Mouse (Mus musculus) layer of hippocampus, adult 2 months (tissue): ENCODE measurements around the gene Tapbp. TPM values are rescaled to one million over a fixed set of nuclear protein-coding genes. Genes with fewer than 3 reads are reported as not detected.
A peak's percentile ranks its signal among the peaks of the same experiment; 100 is the strongest.
"Not testable (repeated sequence)": the region's sequence is repeated elsewhere in the genome, so short reads cannot be mapped to it uniquely, and the experiment has no call there.

ENCODE experiments used
- DNase-seq, 2 experiments: peaks; one replicate each; pipeline ENCODE4 v3.0.0; 2022; ENCODE audit warnings: low spot score in 2 of 2
- H3K27ac ChIP-seq: fragments of 200-600 bp; 2 replicates; pipeline ENCODE4 v1.8.1; 2022
- H3K4me3 ChIP-seq: fragments of 200-600 bp; 2 replicates; pipeline ENCODE4 v1.8.1; 2022; ENCODE audit warnings: mild to moderate bottlenecking
- CTCF ChIP-seq: fragments of 200-600 bp; conservative IDR thresholded peaks from 2 replicates; pipeline ENCODE4 v1.8.1; 2022; ENCODE audit warnings: antibody characterized with exemption, mild to moderate bottlenecking, moderate library complexity
- total RNA-seq, 2 experiments: library from RNA; stranded (reverse); gene quantifications; 2 replicates each; pipeline ENCODE4 v1.2.3; 2021

The Tapbp gene
- total RNA-seq, 2 experiments from 2014 or later = 30.2 to 40.1 TPM

GRCm38 (mm10) chr17:33897114-33897794 is 18.4 kb upstream of the Tapbp start:
- Histone ChIP-seq H3K4me3 (no peak overlapping the region), H3K27ac (no peak overlapping the region)
- no peak for DNase-seq
- peak; percentile 74 for TF ChIP-seq CTCF

- DNase-seq, H3K4me3 ChIP-seq, H3K27ac ChIP-seq: not testable (repeated sequence)
Observed at GRCm38 (mm10) chr17:33898193-33898592, 17.5 kb upstream of the Tapbp start.

DNA sequence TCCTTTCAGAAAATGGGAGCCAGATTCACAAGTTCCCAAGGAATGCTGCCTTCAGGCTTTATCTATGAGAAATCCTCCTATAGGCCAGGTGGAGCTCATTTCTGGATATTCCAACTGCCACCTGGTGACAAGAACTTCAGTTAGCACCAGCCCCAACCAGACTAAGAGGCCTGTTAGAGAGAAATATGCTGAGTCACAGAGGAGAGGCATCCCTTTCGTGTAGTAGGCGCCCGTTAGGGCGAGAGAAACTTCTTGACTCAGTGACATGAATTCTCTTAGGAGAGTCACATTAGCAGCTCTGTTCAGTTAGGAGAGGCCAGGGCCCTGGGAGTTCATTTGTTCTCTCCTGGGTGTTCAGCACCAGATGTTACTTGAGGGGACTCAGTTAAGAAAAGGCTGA is 16.1 kb upstream of the Tapbp start:
- TF ChIP-seq CTCF = no peak
- Histone ChIP-seq H3K27ac (no peak overlapping the region), H3K4me3 (no peak overlapping the region)
- no peak for DNase-seq

DNA sequence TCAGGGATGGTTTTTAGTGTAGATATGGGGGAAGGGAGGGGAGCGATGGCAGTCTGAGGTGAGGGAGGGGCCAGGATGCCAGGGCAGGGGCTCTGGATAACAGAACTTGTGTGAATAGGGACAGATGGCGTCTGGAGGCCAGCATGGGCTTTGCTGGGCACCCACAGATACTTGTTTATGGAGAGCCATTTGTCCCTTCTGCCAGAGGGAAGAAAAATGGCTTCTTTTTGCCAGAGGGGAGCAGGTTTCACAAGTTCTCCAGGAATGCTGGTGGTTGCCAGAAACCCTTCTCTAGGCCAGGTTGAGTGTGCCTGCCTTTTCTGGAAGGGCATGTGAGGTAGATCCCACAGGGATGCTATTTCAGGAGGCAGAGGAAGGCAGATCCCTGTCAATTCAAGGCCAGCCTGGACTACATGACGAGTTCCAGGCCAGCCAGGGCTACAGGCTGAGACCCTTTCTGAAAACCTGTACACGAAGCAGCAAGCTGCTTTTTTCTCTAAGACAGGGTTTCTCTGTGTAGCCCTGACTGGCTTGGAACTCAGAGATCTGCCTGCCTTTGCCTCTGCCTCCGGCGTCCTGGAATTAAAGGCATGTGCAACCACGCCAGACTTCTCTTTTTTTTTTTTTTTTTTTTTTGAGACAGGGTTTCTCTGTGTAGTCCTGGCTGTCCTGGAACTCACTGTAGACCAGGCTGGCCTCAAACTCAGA is 15.3 kb upstream of the Tapbp start:
- TF ChIP-seq CTCF = no peak

DNA sequence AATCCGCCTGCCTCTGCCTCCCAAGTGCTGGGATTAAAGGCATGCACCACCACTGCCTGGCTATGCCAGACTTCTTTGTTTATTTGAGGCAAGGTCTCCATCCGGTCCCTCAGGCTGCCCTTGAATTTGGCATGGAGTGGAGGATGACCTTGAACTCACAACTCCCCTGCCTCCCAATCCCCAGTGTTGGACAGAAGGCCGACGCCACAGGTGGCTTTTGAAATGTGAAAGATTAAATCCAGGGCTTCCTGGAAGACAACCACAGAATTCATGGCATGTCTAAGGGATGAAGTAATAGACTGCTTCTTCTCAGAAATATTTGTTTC is 14.7 kb upstream of the Tapbp start:
- H3K4me3 ChIP-seq = no peak overlapping the region
- H3K27ac ChIP-seq = no peak overlapping the region
- DNase-seq = no peak
- TF ChIP-seq CTCF = no peak

More for the DNA sequence above, 15.3 kb upstream of the Tapbp start:
- Histone ChIP-seq H3K27ac (no peak overlapping the region), H3K4me3 (no peak overlapping the region)
- no peak for DNase-seq

- Histone ChIP-seq H3K4me3 (no peak overlapping the region), H3K27ac (no peak overlapping the region)
- no peak for TF ChIP-seq CTCF
- DNase-seq = no peak
Observed at GRCm38 (mm10) chr17:33901653-33902052, 14.0 kb upstream of the Tapbp start.

- DNase-seq = no peak
- no peak overlapping the region for H3K27ac ChIP-seq
- H3K4me3 ChIP-seq = no peak overlapping the region
- no peak for TF ChIP-seq CTCF
Observed at GRCm38 (mm10) chr17:33902079-33902478, 13.6 kb upstream of the Tapbp start.

DNA sequence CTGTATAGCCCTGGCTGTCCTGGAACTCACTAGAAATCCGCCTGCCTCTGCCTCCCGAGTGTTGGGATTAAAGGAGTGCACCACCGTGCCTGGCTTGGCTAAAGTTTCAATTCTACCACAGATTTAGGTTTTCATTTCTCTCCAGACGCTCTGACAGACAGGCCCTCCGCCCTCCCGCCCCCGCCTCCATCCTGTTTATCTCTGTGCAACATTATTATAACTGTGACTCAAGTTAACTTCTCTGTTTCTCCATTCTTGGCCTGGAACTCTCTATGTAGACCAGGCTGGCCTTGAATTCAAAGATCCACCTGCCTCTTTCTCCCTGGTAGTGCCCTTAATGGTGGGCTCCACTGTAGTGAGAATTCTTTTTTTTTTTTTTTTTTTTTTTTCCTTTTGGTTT is 13.2 kb upstream of the Tapbp start:
- TF ChIP-seq CTCF = no peak
- DNase-seq = no peak
- H3K4me3 ChIP-seq = no peak overlapping the region
- no peak overlapping the region for H3K27ac ChIP-seq

DNA sequence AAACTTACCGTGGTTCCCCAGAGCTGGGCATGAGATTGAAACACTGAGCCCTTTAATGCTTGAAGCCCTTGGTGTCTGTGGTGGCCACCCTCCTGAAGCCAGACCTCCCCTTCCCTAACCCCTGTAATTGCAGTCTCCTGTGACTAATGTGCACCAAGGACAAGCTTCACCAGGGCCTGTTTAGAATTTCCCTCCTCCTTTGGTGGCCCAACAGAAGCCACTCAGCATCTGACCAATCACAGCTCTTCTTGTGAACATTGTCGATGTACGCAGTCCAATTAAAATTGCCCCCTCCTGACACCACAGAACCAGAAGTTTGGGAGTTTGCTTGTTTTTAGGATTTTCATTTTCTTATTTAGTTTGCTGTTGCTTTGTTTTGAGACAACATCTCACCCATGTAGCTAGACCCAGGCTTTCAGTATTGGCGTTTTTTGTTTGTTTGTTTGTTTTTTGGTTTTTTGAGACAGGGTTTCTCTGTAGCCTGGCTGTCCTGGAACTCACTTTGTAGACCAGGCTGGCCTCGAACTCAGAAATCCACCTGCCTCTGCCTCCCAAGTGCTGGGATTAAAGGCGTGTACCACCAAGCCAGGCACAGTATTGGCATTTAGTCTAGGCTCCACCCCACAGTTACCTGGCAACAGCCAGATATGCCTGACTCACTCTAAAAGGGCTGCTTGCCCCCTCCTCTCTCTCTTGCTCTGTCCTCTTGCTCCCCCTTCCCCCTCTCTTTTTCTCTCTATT is 11.6 kb upstream of the Tapbp start:
- DNase-seq, H3K4me3 ChIP-seq, H3K27ac ChIP-seq: not testable (repeated sequence)

DNA sequence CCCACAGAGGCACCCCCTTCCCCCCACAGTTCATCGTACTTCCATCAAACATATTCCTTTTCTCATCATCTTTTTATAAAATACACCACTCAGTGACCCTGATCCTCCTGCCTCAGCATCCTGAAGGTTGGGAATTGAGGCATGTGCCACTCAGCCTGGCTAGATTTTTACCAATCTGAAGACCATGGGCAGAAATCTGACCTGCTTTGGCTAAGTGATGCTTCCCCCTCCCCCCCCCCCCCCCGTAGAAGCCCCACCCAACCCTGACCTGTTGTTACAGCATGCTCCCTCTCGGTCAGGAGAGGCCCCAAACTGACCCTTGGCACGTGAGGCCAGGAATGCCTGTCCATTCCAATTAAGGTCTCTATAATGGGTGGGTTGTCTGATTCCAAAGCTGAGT is 10.9 kb upstream of the Tapbp start, which contains the start of gene Platr17:
Platr17 (plus strand) TSS at position 301 of the 400 bp plus-strand sequence.
- not testable (repeated sequence) for H3K27ac ChIP-seq, DNase-seq, H3K4me3 ChIP-seq

DNA sequence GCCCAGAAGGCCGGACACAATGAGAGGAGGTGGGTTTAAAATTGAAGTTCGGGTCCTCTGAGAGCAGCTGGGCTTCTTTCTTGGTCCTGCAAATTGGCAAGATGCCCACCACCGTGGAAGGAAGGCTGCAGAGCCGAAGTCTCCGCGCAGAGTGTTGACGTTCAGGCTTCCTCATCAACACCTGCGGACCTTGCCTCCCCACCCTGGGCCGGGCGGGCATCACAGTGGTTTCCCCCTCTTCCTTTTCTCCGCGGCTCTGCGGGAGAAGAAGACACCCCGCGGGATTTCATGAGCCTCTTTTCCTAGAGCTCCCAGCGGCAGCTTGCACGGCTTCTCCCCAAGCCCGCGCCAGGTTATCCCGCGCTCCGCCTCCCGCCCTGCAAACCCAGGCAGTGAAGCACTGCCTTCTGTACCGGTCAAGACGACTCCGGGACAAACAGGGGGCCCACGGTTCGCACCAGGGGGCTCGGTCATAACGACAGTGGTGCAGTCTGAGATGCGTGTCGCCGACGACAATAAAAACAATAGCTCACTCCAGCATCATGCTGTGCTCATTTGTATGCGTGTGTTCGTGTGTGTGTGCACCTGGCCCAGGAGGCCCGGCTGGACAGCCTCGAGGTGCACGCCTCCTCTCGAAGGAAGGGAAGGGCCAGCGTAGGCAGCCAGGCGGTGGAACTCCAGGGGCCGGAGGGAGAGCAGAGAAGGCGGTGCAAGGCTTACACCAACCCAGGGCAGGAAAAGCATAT is 7.2 kb upstream of the Tapbp start:
- TF ChIP-seq CTCF = no peak
- DNase-seq = peak in 1 of 2 experiments; percentile 42
- Histone ChIP-seq H3K4me3 (peak overlapping the region; percentile 76), H3K27ac (peak overlapping the region; percentile 92)

DNA sequence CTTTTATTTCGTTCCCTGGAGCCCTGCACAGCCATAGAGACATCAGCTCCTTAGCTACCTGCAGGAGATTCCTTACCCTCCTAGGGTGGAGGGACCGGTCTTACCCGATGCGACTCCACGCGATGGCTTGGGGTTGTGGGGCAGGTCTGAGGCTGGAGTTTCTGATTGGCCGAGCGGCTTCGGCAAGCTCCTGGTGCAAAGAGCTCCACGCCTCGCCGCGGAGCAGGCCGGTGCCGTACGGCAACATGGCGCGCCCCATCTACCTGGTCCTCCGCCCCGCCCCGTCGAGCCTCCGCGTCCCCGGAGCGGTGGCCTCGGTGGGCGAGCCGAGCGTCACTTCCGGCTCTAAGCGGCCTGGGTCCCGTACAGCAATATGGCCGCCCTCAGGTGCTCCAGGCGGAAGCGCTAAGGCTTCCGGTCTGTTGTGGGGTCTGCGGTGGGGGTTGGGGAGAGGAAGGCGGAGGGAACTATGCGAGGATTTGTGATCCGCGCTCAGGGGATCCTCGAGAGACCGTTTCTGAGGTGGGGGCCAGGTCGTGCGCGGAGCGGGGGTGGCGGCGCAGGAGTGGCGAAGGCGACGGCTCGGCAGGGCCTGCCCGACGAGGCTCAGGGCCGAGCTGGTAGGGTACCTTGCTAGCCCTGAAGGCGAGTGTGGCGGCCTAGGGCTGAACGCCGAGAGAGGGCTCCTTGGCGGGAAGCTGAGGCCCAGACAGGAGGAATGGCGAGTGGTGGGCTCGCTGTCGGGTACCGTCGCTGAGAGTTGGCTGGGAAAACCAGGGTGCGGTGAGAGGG is 6.4 kb upstream of the Tapbp start, which contains the start of gene Daxx:
Daxx (plus strand) TSS at position 338 of the 792 bp plus-strand sequence.
- peak; percentile 98 to 99 for DNase-seq
- TF ChIP-seq CTCF = no peak
- Histone ChIP-seq H3K27ac (peak within 1 kb of the TSS; percentile 92), H3K4me3 (peak within 1 kb of the TSS; percentile 76)
